Mouse (Mus musculus): Measurements from ENCODE around the gene Cdc42bpb.

The Cdc42bpb gene

DNA sequence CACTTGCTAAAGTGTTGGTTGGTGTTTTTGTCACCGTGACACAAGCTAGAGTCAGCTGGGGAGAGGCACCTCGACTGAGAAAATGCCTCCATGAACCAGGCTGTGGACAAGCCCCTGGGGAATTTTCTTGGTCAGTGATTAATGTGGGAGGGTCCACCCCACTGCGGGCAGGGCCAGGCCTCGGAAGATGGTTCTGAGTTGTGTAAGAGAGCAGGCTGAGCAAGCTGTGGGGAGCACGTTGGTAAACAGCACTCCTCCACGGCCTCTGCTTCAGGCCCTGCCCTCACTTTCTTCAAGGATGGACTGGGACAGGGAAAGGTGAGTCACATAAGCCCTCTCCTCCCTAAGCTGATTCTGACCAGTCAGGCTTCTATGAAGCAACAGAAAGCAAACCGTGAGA lies 36.8 kb downstream of the Cdc42bpb start:
- DNase-seq (ENCODE audit: low spot score in 2 of 2) = no peak

- no peak for DNase-seq (ENCODE audit: low spot score in 2 of 2)
Observed at GRCm38 (mm10) chr12:111337864-111338354, 39.6 kb downstream of the Cdc42bpb start.

- DNase-seq (ENCODE audit: low spot score in 2 of 2) = no peak
Observed at GRCm38 (mm10) chr12:111333020-111333605, 44.4 kb downstream of the Cdc42bpb start.

DNA sequence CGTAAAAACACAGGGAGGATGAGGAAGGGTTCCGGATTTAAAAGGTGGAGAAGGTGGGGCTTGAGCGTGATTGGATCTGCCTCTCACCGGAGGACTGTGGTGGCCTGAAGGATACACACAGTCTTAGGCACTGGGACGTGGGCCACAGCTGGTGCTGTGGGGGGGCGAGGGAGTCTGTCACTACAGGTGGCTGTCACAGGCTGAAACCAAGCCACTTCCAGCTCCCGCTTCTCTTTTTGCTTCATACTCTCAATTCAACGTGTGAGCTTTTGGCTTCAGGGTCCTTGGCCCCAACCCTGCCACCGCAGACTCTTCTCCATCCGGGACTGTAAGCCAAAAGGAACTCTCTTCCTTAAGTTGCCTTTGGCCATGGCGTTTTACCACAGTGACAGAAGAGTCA lies 45.1 kb downstream of the Cdc42bpb start:
- DNase-seq (ENCODE audit: low spot score in 2 of 2) = no peak

DNA sequence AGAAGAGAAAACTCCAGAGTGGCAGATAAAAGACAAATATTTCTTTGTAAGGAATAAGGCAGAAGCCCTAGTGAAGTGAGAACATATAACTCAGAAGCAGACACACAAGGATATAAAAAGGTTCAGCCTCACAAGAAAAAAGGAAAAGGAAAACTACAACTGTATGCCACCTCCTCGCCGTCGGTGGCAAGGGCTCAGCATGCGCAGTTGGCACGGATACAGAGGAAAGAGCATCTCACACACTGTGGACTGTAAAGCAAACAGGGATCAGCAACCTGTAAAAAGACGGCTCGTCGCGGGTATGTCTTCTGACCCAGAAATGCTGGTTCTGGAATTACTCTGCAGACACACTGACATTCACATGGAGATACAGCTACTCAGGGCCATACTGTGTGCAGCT lies 45.9 kb downstream of the Cdc42bpb start:
- no peak for DNase-seq (ENCODE audit: low spot score in 2 of 2)

- no peak for DNase-seq (ENCODE audit: low spot score in 2 of 2)
Observed at GRCm38 (mm10) chr12:111329281-111329680, 48.2 kb downstream of the Cdc42bpb start.

DNA sequence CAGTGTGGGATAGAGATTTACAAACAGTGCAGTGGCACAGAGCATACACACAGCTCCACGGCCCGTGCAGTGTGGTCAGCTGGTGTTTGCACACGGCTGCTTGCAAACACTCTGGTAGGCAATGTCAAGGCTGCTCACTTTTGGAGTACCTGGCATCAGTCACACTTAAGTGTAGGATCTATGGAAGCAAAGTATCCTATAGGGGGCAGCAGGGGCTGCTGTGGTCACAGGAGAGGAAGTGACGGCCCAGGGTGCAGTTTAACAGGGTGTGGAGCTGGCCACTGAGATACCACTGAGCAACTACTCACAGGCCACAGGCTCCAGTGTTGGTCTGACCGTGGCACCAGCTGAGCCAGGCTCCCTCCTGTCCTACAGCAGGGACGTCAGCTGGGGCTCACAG lies 49.2 kb downstream of the Cdc42bpb start:
- no peak for DNase-seq (ENCODE audit: low spot score in 2 of 2)

GRCm38 (mm10) chr12:111325744-111326424 lies 51.6 kb downstream of the Cdc42bpb start:
- no peak for DNase-seq (ENCODE audit: low spot score in 2 of 2)

DNA sequence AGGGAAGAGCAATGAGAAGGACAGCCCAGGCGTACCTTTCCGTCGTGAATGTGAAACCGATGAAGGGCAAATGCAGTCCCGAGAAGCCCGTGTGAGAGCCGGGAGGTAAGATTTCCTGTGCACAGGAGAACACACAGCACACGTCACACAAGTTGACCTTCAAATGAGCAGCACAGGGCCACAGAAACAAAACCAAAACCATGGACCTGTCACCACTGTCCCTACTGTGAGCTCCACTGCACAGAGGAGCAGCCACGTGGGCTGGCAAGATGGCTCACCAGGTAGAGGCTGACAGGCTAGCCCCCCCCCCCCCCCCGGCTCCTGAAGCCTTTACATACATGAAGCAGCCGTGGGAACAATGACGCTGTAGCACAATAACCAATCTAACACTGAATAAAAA lies 52.6 kb downstream of the Cdc42bpb start:
- no peak for DNase-seq (ENCODE audit: low spot score in 2 of 2)

- DNase-seq (ENCODE audit: low spot score in 2 of 2) = no peak
Observed at GRCm38 (mm10) chr12:111324536-111324935, 53.0 kb downstream of the Cdc42bpb start.

DNA sequence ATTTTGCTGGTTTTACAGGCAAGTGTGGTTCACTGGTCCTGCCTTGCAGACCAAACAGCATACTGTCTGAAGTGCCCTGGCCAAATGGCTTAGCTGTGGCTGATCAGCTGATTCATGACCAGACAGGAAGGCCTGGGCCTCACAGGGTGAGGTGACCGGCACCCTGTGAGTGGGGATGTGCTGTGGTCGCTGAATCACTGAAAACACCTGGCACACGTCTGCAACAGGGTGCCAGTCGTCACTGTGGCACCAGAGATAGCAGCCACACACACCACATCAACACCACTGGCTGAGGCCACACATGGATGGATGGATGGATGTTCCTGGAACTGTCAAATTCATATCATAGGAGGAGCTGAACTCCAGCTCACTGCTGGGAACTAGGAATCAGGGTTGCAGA lies 54.1 kb downstream of the Cdc42bpb start:
- no peak for DNase-seq (ENCODE audit: low spot score in 2 of 2)

- DNase-seq (ENCODE audit: low spot score in 2 of 2) = no peak
Observed at GRCm38 (mm10) chr12:111321832-111322231, 55.7 kb downstream of the Cdc42bpb start.

DNA sequence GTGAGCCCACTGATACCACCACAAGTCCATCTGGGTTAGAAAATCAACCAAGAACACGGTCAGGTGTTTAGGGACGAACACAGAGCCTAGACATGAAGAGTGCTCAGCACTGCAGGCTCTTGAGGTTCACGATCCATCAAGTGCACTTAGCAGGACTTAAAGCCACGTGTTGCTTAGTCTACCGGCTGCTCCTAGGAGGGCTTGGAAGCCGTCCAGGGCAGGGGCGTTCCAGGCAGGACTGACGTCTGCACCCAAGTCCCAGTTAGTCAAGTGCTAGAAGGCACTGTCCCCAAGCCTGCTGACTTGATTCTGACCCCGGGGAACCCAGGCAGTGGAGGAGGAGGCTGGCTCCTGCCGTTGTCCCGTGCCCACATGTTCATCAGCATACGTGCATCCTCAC lies 57.0 kb downstream of the Cdc42bpb start:
- DNase-seq (ENCODE audit: low spot score in 2 of 2) = no peak

GRCm38 (mm10) chr12:111317694-111318093 lies 59.8 kb downstream of the Cdc42bpb start:
- DNase-seq (ENCODE audit: low spot score in 2 of 2) = no peak

- no peak for DNase-seq (ENCODE audit: low spot score in 2 of 2)
Observed at GRCm38 (mm10) chr12:111314273-111314672, 63.2 kb downstream of the Cdc42bpb start.

- DNase-seq (ENCODE audit: low spot score in 2 of 2) = no peak
Observed at GRCm38 (mm10) chr12:111311775-111312174, 65.7 kb downstream of the Cdc42bpb start.

DNA sequence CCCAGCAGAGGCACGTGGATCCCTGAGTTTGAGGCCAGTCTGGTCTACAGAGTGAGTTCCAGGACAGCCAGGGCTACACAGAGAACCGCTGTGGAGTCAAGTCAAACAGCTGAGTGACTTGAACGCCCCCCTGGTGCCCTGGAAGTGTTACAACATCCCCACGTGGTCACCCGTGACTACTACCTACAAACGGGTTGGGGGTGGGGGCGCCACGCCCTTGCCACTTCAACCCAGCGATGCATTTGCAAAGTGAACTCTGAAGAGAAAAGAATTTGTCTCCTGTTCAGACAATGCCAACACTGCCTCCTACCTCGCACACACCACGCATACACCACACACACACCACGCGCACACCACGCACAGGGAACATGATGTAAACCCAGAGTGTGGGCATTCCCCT lies 67.6 kb downstream of the Cdc42bpb start:
- no peak for DNase-seq (ENCODE audit: low spot score in 2 of 2)

DNA sequence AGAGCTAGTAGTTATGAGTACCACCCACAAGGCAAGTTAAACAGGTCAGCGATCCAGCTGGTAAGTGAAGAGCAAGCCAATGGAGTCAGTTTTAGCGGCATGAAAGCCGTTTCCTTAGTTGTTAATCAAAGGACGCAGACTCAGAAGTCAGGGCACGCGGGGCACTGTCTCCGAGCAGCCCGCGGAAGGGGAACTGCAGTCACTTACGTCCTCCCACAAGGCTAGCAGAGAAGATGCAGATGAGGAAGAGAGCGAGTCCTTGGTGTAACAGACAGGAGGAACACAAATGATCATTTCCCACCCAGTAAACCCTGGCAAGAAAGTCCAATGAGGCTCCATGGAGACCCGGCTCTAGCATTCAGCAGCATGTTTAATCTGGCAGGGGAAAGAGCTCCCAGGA lies 68.3 kb downstream of the Cdc42bpb start:
- DNase-seq (ENCODE audit: low spot score in 2 of 2) = no peak

- DNase-seq (ENCODE audit: low spot score in 2 of 2) = no peak
Observed at GRCm38 (mm10) chr12:111306821-111307220, 70.7 kb downstream of the Cdc42bpb start.

GRCm38 (mm10) chr12:111303702-111304337 lies 73.7 kb downstream of the Cdc42bpb start:
- no peak for DNase-seq (ENCODE audit: low spot score in 2 of 2)

GRCm38 (mm10) chr12:111302018-111302345 lies 75.5 kb downstream of the Cdc42bpb start:
- no peak for DNase-seq (ENCODE audit: low spot score in 2 of 2)

DNA sequence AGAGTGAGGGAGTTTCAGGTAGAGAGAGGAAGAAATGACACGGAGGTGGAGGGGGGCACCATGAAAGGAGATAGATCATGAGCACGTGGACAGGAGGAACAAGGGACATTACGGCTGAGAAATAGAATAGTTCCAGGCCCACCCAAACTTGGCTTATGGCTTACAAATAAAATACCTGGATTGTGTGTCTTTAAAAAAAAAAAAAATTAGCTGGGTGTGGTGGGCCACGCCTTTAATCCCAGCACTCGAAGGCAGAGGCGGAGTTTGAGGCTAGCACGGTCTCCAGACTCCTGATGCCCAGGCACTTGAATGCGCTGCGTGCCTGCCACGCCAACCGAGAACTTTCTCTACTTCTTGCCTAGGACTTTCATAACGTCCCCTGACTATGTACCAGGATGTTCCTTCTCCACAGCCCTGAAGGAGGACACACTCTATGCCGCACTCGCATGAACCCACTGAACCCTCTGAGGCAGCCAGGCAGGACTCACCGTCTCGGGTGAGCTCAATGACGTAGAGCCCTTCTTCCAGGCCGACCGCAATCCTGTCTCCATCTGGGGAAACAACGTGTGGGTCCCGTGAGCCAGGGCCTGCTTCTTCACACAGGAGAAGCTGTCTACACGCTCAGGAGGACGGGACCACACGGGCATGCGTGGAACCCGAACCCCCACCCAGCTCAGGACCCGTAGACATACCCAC lies 76.0 kb downstream of the Cdc42bpb start:
- DNase-seq (ENCODE audit: low spot score in 2 of 2) = no peak

GRCm38 (mm10) chr12:111293025-111293424 lies 84.5 kb downstream of the Cdc42bpb start:
- DNase-seq (ENCODE audit: low spot score in 2 of 2) = no peak
